Mouse (Mus musculus) megakaryocyte, embryonic 14.5 days (primary cell): Measurements from ENCODE around the gene Traf3ip2.

Experiments
- FLI1 ChIP-seq: IDR thresholded peaks from 2 replicates; pipeline ENCODE4 v1.6.1; 2012; ENCODE audit warnings: low read length, inconsistent platforms, mixed read lengths
- GATA1 ChIP-seq: IDR thresholded peaks from 3 replicates; pipeline ENCODE4 v1.6.1; 2012; ENCODE audit warnings: mixed read lengths, low read length, inconsistent platforms, borderline replicate concordance

DNA sequence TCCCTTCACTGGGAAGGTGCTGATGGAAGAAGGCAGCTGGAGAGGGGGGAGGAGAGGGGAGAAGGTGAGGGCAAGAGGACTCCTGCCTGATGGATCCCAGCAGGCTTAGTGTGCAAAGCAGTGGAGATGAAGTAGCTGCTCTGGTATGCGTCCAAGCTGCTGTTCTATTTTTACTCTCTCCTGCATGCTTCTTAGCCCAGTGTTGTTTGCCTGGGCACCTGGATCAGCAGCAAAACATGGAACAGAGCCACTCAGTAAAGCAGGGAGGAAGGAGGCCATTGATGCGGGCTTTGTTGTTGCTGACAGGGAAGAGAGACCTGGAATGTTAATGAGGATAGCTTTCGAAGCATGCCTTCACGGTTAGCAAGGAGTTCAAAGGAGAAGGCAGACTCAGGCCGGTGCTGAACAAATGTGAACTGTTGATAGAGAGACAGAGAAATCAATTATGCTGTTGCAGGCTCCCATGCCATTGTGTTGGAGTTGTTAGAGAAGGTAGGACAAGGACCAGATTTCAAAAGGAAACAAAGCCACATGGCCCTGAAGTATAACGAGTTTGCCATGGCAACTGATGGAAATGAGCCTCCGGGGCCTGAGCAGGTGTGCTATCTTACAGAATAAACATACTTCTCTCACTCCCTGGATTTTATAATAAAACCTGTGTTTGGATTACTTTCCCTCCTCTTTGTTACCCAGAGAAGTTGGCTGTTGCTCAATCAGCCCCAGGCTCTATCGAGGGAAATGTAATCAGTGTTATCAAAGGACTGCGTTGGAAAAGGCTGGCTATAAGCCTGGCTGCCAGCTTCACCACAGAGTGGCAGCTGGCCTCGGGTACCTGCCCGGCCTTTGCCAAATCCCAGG, 46.9 kb downstream of the Traf3ip2 start:
- no peak for TF ChIP-seq GATA1
- TF ChIP-seq FLI1, result no peak
